Mouse (Mus musculus): ENCODE data around the gene Nos1ap. TPM values are rescaled to one million over a fixed set of nuclear protein-coding genes. Genes with fewer than 3 reads are reported as not detected.

Gene Nos1ap
- polyA plus RNA-seq, 1 experiment = 20.0 TPM

- no peak for DNase-seq
- H3K27ac ChIP-seq (ENCODE audit: insufficient read depth, low read depth, low read length) = no peak overlapping the region
- WGBS = 79% methylated on average over 8 of the region's 8 CpGs
These were observed 93.4 kb downstream of the Nos1ap start for GRCm38 (mm10) chr1:170496221-170496620.

GRCm38 (mm10) chr1:170495538-170496183 is 94.0 kb downstream of the Nos1ap start:
- TF ChIP-seq CTCF (conservative IDR thresholded peaks at IDR 0.05; ENCODE audit: insufficient read depth, insufficient read length, low read depth, low read length) (no peak), POLR2A (IDR thresholded peaks at IDR 0.05; ENCODE audit: low read depth, low read length) (no peak)
- Histone ChIP-seq H3K27ac (ENCODE audit: insufficient read depth, low read depth, low read length) (no peak overlapping the region), H3K36me3 (ENCODE audit: control insufficient read depth, insufficient read depth, low read length) (no peaks in the 10 kb centered on the region), H3K4me1 (ENCODE audit: control insufficient read depth, insufficient read depth, low read length) (peaks cover 12% of the 10 kb centered on the region; the same call in 1 of the 2 replicates), H3K4me3 (ENCODE audit: insufficient read depth, low read depth, low read length) (no peak overlapping the region), H3K27me3 (replicated peaks; ENCODE audit: control insufficient read depth, insufficient read depth, low read length) (no peaks in the 10 kb centered on the region)
- DNase-seq = no peak
- WGBS = 76% methylated on average over 13 of the region's 13 CpGs

More at GRCm38 (mm10) chr1:170496221-170496620, 93.4 kb downstream of the Nos1ap start:
- H3K27me3 ChIP-seq (replicated peaks; ENCODE audit: control insufficient read depth, insufficient read depth, low read length) = no peaks in the 10 kb centered on the region
- H3K4me3 ChIP-seq (ENCODE audit: insufficient read depth, low read depth, low read length) = no peak overlapping the region
- peaks cover 11% of the 10 kb centered on the region; the same call in 1 of the 2 replicates for H3K4me1 ChIP-seq (ENCODE audit: control insufficient read depth, insufficient read depth, low read length)
- TF ChIP-seq POLR2A (IDR thresholded peaks at IDR 0.05; ENCODE audit: low read depth, low read length) (no peak), CTCF (conservative IDR thresholded peaks at IDR 0.05; ENCODE audit: insufficient read depth, insufficient read length, low read depth, low read length) (no peak)
- no peaks in the 10 kb centered on the region for H3K36me3 ChIP-seq (ENCODE audit: control insufficient read depth, insufficient read depth, low read length)

DNA sequence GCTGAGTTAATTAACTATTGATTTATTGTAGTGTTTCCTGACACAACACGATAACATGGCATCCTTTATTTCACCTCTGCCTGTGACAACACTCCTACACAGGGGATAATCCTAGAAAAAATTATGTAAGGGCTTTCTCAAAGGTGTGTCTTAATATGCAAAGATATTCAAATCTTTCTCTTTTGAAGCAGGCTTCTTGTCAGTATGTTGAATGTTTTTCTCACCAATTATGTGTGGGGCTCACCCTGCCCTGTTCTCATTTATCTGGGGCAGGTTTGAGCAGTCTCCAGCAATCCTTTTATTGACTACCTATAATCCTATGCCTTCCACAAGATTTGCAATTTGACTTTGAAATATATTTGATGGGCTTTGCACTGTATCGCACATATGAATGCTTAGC is 97.1 kb downstream of the Nos1ap start:
- 79% methylated on average over 2 of the region's 2 CpGs for WGBS
- TF ChIP-seq POLR2A (IDR thresholded peaks at IDR 0.05; ENCODE audit: low read depth, low read length) = no peak
- no peak for TF ChIP-seq CTCF (conservative IDR thresholded peaks at IDR 0.05; ENCODE audit: insufficient read depth, insufficient read length, low read depth, low read length)
- Histone ChIP-seq H3K27ac (ENCODE audit: insufficient read depth, low read depth, low read length) (no peak overlapping the region), H3K4me3 (ENCODE audit: insufficient read depth, low read depth, low read length) (no peak overlapping the region), H3K36me3 (ENCODE audit: control insufficient read depth, insufficient read depth, low read length) (no peaks in the 10 kb centered on the region), H3K4me1 (ENCODE audit: control insufficient read depth, insufficient read depth, low read length) (peaks cover 7% of the 10 kb centered on the region; the same call in 1 of the 2 replicates), H3K27me3 (replicated peaks; ENCODE audit: control insufficient read depth, insufficient read depth, low read length) (no peaks in the 10 kb centered on the region)
- DNase-seq = no peak

- H3K27me3 ChIP-seq (replicated peaks; ENCODE audit: control insufficient read depth, insufficient read depth, low read length) = no peaks in the 10 kb centered on the region
- no peak for TF ChIP-seq CTCF (conservative IDR thresholded peaks at IDR 0.05; ENCODE audit: insufficient read depth, insufficient read length, low read depth, low read length)
- WGBS = 88% methylated on average over 4 of the region's 4 CpGs
These were observed 97.6 kb downstream of the Nos1ap start for GRCm38 (mm10) chr1:170492027-170492426.

GRCm38 (mm10) chr1:170489936-170490335 is 99.7 kb downstream of the Nos1ap start:
- 93% methylated on average over 7 of the region's 7 CpGs for WGBS
- no peak overlapping the region for H3K4me3 ChIP-seq (ENCODE audit: insufficient read depth, low read depth, low read length)
- H3K4me1 ChIP-seq (ENCODE audit: control insufficient read depth, insufficient read depth, low read length) = peaks cover 11% of the 10 kb centered on the region; the same call in 1 of the 2 replicates
- no peaks in the 10 kb centered on the region for H3K27me3 ChIP-seq (replicated peaks; ENCODE audit: control insufficient read depth, insufficient read depth, low read length)
- H3K27ac ChIP-seq (ENCODE audit: insufficient read depth, low read depth, low read length) = no peak overlapping the region
- TF ChIP-seq CTCF (conservative IDR thresholded peaks at IDR 0.05; ENCODE audit: insufficient read depth, insufficient read length, low read depth, low read length) = no peak
- H3K36me3 ChIP-seq (ENCODE audit: control insufficient read depth, insufficient read depth, low read length) = no peaks in the 10 kb centered on the region
- DNase-seq = no peak

More at GRCm38 (mm10) chr1:170492027-170492426, 97.6 kb downstream of the Nos1ap start:
- H3K36me3 ChIP-seq (ENCODE audit: control insufficient read depth, insufficient read depth, low read length) = no peaks in the 10 kb centered on the region
- no peak overlapping the region for H3K4me3 ChIP-seq (ENCODE audit: insufficient read depth, low read depth, low read length)
- H3K4me1 ChIP-seq (ENCODE audit: control insufficient read depth, insufficient read depth, low read length) = peaks cover 7% of the 10 kb centered on the region; the same call in 1 of the 2 replicates
- H3K27ac ChIP-seq (ENCODE audit: insufficient read depth, low read depth, low read length) = no peak overlapping the region
- no peak for DNase-seq

GRCm38 (mm10) chr1:170489450-170489849 is 100.2 kb downstream of the Nos1ap start:
- TF ChIP-seq CTCF (conservative IDR thresholded peaks at IDR 0.05; ENCODE audit: insufficient read depth, insufficient read length, low read depth, low read length) = no peak
- TF ChIP-seq POLR2A (IDR thresholded peaks at IDR 0.05; ENCODE audit: low read depth, low read length) = no peak
- Histone ChIP-seq H3K4me1 (ENCODE audit: control insufficient read depth, insufficient read depth, low read length) (peaks cover 11% of the 10 kb centered on the region; the same call in 1 of the 2 replicates), H3K27me3 (replicated peaks; ENCODE audit: control insufficient read depth, insufficient read depth, low read length) (no peaks in the 10 kb centered on the region), H3K36me3 (ENCODE audit: control insufficient read depth, insufficient read depth, low read length) (no peaks in the 10 kb centered on the region), H3K27ac (ENCODE audit: insufficient read depth, low read depth, low read length) (no peak overlapping the region), H3K4me3 (ENCODE audit: insufficient read depth, low read depth, low read length) (no peak overlapping the region)
- 85% methylated on average over 6 of the region's 6 CpGs for WGBS
- no peak for DNase-seq

DNA sequence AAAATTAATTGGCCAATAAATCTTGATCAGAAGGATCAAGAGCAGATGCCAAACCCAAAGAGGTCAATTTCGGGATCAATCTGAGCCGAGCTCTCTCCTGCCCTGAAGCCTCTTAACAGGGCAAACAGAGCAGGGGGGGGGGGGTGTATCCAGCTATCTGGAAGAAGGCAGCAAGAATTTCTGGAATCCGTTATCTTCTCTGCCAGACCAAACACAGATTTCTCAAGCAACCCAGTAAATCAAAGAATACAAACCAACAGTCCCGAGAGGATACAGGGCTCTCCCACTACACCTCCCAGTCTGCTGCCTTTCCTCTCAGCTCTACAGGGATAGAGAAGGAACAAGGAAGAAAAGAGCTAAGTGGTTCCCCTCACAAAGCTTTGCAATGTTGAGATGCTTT is 104.5 kb downstream of the Nos1ap start:
- no peaks in the 10 kb centered on the region for H3K27me3 ChIP-seq (replicated peaks; ENCODE audit: control insufficient read depth, insufficient read depth, low read length)
- no peak overlapping the region for H3K27ac ChIP-seq (ENCODE audit: insufficient read depth, low read depth, low read length)
- 49% methylated on average over 4 of the region's 4 CpGs for WGBS
- peak; percentile 50 for DNase-seq
- H3K4me3 ChIP-seq (ENCODE audit: insufficient read depth, low read depth, low read length) = no peak overlapping the region
- peaks cover 34% of the 10 kb centered on the region for H3K4me1 ChIP-seq (ENCODE audit: control insufficient read depth, insufficient read depth, low read length)
- H3K36me3 ChIP-seq (ENCODE audit: control insufficient read depth, insufficient read depth, low read length) = no peaks in the 10 kb centered on the region
- TF ChIP-seq CTCF (conservative IDR thresholded peaks at IDR 0.05; ENCODE audit: insufficient read depth, insufficient read length, low read depth, low read length) (no peak), POLR2A (IDR thresholded peaks at IDR 0.05; ENCODE audit: low read depth, low read length) (no peak)
